Mouse (Mus musculus): ENCODE results near the gene Wwc1. TPM values are rescaled to one million over a fixed set of nuclear protein-coding genes. Genes with fewer than 3 reads are reported as not detected.

Gene Wwc1
- total RNA-seq (2014; fragmentation: Nextera tagmentation) (not detected in 2 replicates), total RNA-seq (2017) (not detected in 2 replicates)

DNA sequence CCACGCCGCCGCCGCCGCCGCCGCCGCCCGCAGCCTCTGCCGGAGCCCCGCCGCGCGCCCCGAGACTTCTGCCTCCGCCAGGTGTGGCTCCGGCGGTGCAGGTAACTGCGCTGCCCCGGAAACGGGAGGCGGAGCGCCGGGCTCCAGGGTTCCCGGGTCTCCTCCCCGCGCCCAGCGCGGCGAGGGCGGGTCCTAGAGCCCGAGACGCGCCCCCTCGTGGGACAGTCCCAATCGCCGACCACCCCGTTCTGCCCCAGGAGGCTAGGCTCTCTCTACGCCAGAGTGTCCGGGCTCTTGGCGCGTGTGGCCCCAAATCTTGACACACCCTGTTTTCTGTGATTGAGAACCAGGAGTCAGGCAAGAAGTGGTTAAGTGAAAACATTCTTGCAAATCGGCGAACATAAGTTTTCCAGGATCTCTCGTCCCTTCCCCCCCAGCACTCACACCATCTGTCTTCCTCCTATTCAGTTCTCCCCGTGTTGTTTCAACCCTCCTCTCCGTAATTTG is at the start of gene Wwc1:
TSS of gene Wwc1 (minus strand) at position 117 of the 507 bp plus-strand sequence.
- ATAC-seq (replicated peaks; ENCODE audit: low FRiP score, low TSS enrichment, poor library complexity, severe bottlenecking) = no peak

DNA sequence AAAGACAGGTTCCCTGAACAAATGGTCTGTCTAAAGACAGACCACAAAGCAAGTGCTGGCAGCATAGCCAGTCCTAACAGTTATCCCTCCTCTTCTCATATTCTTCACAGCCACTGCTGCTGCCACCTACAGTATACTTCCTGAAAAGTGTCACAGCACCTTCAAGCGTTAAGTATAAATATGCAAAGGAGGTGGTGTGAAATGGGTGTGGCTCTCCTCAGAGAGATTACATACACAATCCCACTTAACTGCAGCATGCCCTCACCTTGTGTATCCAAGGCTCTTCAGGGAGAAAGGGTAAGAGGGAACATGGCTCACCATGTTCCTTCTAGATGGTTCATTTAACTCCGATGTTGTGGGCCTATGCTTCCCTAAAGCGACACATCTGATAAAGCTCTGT is 39.7 kb upstream of the Wwc1 start:
- no peak for ATAC-seq (replicated peaks; ENCODE audit: low FRiP score, low TSS enrichment, poor library complexity, severe bottlenecking)

DNA sequence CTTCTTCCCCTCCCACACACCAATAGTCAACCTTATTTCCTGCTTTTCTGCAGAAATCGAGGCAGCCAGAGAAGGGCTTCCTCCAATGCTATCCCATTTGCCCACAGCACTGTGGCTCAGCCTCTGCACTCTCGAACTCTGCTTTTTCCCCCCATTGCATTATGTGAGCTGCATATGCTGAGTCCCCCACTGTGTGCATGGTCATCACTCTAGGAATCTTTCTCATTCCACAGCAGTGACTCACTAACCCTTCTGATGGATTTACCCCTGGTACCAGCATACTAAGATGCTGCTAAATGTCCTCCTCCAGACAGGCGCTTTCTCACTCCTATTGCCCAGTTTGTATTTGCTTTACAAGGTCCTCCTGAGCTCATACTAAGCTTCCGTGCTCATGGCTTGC is 32.9 kb upstream of the Wwc1 start:
- ATAC-seq (replicated peaks; ENCODE audit: low FRiP score, low TSS enrichment, poor library complexity, severe bottlenecking) = no peak

DNA sequence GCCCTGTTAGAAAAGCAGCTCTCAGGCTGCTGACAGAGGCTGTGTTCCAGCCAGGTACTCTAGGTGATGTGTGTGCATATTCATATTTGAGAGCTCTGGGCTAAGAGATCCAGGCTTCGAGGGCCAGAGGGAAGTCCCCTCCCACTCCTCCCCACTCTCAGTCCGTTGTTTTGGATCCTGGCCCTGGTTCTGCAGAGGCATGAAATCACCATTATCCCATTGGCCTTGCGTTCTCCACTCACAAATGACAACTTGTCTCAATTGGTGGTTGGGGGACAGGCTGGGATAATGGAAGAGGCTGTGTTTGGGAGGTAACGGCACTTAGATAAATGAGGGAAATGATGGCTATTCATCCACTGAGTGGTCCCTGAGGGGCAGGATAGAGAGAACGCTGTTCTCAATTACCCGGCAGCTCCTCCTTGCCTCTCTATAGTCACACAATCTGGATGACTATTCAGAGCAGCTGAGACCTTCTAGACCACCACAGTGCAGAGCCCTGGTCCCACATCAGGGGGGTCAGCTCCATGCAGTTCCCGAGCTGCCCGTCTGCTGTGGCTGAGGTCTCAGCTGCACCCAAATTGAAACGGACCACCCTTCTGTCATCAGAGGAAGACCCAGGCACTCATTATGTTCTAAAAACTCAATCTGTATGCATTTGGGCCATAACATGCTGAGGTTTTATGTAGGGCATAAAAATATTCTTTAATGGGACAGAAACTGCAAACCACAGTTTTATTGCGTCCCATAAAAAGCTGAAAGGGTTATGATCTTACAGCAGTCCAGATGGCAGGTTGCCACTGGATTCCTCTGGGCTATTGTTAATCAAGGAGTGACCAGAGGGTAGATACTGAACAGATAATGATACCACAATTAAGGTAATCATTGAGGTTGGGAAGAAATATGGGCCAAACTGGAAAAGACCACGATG is 29.2 kb upstream of the Wwc1 start:
- ATAC-seq (replicated peaks; ENCODE audit: low FRiP score, low TSS enrichment, poor library complexity, severe bottlenecking) = no peak

DNA sequence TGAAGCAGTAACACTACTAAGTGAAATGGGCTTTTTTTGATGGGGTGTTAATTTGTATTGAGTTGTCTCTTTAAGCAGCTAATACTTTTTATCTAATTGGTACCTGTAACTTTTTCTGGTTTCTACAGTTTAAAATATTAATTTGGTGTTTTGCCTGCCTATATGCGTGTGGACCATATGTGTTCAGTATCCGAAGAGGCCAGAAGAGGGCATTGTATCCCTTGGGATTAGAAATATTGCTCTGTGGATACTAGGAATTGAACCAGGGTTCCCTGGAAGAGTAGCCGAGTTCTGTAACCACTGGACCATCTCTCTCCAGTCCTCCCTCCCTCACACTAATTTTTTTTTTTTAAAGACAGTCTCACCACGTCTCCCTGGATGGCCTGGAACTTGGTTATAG is 22.6 kb upstream of the Wwc1 start:
- ATAC-seq (replicated peaks; ENCODE audit: low FRiP score, low TSS enrichment, poor library complexity, severe bottlenecking) = no peak

DNA sequence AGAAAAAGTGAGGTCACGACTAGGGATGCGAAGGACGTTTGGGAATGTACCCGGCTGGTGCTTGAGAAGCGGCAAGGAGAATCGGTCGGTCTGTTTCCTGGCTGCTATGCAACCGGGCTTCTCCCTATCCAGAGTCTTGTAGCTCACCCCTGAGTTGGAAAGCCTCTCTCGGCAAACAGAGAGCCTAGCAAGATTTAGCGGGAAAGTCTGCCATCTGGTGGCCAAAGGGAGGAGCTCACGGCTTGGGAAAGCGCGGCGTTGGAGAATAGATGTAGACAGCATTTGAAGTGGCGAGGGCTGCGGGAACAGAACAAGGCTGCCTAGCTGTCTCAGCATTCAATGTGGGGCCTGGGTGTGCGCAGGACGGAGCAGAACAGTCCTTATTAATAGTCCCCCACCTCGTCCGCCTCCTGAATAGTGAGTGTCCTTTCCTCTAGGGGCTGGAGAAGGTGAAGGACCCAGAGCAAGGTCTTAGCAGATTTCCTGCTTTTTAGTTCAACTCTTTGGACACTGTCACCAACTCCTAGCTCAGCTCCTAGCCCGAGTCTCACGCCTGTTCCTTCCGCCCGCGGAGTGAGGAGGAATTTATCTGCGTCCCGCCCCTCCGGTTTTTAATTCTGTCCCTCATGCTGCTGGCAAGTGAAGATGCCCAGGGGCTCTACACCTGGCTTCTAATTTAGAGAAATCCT is 21.1 kb upstream of the Wwc1 start:
- peak; percentile 90 for ATAC-seq (replicated peaks; ENCODE audit: low FRiP score, low TSS enrichment, poor library complexity, severe bottlenecking)

DNA sequence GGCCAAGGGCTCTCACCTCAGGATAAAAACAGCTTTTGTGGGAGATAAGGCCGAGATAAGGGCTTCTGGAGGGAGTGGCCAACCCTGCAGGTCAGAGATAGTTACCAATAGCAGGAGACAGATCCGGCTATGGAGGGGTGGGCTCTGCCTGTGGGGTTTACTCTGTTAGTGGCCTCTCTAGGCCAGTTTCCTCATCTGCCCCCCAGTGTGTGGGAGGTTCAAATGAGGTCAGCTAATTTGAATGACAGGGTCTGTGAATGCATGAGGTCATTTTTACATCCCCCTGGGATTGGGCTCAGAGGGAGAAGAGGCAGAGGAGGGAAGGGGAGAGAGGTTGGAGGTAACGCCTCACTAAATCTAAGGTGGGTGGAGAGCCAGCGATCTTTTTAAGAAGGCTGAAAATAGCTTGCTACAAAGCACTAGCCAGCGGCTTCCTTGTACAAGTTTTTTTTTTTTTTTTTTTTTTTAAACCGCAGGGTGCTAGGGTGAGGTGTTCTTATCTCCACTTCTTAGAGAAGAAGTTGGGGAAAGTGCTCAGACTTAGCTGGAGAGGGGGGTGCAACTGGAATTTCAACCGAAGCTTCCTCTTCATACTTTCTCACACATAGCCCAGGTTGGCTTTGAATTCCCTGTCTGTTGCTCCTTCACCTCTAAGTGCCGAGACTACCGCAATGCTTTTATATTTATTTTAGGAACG is 20.4 kb upstream of the Wwc1 start:
- peak; percentile 28; the same call in 1 of the 2 replicates for ATAC-seq (replicated peaks; ENCODE audit: low FRiP score, low TSS enrichment, poor library complexity, severe bottlenecking)

DNA sequence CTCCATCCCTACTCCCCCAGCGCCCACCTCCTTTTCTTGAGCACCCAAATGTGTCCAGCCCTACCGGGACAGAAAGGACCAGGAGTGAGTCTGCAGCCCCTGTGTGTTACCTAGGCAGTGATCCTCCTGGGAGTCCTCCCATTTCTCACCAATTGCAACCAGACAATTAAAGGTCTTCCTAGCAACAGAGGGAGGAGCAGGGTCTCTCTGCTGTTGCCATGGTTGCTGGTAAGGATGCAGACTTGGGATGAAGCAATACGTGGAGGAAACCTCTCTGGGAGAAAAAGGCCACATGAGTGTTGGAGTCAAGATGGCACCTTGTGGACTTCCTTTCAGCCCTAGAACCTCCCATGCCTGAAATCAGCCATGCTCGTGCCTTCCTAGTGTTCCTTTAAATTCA is 19.7 kb upstream of the Wwc1 start:
- no peak for ATAC-seq (replicated peaks; ENCODE audit: low FRiP score, low TSS enrichment, poor library complexity, severe bottlenecking)

DNA sequence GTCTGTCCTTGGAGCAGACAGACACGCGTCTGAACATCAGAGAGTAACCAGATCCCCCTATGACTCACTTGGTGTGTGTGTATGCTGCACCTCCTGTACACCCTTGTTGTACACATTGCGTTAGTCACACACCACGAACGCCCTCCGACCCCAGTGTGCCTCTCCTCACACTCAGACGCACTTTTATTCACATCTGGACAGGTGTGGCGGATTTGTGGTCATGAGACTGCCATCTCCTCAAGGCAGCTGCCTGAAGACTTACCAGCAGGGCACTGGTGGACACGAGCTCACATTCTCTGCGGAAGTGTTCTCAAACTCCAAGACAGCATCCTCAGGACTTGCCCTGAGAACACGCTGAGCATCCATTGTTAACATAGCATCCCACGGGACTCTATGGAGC is 17.7 kb upstream of the Wwc1 start:
- ATAC-seq (replicated peaks; ENCODE audit: low FRiP score, low TSS enrichment, poor library complexity, severe bottlenecking) = no peak

DNA sequence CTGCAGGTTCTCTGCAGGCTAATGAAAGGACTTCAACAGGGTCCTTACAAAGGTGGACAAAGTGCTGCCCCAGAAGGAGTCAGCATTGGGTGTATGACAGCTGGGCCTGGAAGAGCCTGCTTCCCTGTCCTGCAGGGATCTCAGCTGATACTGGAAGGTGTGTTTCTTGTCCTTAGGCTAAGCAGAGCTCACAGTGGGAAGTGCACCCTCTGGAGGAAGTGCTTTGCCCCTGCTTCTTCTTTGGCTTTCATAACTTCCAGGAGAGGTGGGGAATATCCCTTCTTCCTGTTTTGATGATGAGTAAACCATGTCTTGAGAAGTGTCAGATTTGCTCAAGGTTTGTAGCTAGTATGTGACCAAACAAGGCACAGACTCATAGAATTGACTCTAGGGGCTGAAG is 15.0 kb upstream of the Wwc1 start:
- no peak for ATAC-seq (replicated peaks; ENCODE audit: low FRiP score, low TSS enrichment, poor library complexity, severe bottlenecking)

DNA sequence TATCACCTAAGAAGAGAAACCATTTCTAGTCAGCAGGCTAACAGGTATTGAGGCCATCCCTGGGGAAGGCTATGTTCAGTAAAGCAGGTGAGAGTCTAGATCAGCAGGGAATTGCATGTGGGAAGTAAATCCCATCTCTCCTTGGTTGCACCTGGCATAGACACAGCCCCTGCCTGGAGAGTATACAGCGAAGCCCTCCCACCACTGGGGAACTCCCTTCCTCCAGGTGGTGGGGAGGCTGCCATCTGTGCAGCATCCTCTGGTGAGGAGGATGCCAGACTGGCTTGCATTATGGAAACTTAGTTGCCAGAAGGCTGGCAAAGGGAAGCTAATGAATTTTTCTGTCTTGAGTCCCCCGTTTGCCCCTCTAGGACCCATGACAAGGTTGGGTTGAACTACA is 11.5 kb upstream of the Wwc1 start:
- no peak for ATAC-seq (replicated peaks; ENCODE audit: low FRiP score, low TSS enrichment, poor library complexity, severe bottlenecking)

DNA sequence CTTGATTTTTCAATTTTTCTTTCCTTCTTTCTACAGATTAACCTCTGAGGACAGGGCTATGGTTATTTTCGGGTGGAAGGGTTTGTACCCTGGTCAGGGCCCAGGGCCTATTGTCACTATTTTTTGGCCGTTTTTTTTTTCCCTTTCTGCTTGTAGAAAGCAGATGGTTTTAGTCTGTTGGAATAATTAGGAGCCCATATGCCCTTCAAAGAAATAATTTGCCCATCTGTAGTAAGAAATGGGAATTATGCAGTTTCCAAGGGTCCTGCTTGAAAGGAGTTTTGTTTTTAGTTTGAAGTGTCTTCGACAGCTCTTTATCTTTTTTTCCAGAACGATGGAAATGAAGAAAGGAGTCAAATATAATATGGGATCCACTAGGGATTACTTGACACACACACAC is 9.6 kb upstream of the Wwc1 start:
- no peak for ATAC-seq (replicated peaks; ENCODE audit: low FRiP score, low TSS enrichment, poor library complexity, severe bottlenecking)

DNA sequence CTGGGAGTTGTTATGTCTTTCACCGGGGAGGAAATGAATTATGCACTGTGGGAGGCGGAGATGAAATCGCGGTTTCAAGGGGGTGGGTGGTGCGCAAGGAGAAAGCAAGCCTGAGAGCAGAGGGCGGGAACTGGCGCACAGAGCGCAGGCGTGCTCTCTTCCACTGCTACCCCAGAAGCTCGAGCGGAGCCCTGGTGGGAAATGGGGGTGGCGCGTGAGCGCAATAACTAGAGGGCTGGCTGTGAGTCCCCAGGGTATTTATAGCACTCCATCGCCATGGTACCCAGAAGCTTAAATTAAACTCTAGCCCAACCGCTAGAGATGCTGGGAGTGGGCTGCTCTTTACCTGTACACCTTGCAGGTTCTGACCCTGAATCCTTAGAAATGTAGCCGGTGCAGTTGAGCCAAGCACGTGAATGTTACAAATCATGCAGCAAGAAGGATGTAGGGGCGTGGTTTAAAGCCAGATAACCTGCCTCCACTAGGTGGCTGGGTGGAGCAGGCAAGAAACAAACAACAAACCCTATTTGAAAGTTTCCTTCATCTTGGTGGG is 5.6 kb upstream of the Wwc1 start:
- no peak for ATAC-seq (replicated peaks; ENCODE audit: low FRiP score, low TSS enrichment, poor library complexity, severe bottlenecking)

DNA sequence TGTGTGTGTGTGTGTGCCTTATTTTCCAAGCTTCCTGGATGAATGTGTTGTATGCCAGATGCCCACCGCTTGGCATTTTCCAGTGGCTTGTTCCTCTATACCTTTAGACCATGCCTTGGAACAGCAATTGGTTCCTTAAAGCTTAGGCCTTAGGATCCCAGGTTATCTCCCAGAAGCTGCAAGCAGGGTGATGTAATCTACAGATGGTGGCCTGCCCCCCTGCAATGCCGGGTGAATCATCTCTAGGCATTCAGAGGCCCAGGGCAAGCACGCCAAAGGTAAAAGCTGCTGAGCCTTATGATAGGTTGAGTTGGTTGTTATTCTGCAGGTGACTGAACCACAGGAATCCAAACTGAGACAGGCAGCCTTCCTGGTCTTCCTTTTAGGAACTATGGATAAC is 2.4 kb upstream of the Wwc1 start:
- ATAC-seq (replicated peaks; ENCODE audit: low FRiP score, low TSS enrichment, poor library complexity, severe bottlenecking) = no peak

DNA sequence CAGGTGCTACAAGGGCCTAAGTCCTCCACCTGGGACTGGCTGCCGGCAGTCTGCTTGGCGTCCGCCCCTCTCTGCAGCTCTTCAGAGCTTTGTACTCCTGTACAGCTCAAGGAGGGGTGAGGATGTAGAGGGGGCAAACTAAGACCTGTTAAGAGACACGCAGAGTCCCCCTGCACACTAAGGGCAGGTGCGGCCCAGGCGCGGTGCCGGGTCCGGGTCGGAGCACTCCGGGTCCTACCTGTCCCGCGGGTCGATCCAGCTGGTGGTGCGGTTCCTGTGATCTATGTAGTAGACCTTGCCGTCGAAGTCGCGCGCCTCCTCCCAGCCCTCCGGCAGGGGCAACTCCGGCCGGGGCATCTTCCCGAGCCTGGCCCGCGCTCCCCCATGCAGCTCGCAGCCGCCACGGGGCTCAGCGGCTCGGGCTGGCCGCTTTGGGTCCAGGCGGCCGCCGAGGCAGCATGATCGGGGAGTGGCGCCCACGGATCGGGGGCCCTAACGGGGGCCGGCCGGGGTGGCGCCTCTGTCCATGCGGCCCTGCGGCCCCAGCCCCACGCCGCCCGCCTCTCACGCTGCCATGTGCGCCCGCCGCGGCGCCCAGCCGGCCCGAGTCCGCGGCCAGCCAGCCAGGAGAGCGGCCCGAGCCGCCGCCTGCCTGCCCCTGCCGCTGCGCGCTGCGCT is 455 bp downstream of the Wwc1 start:
- no peak for ATAC-seq (replicated peaks; ENCODE audit: low FRiP score, low TSS enrichment, poor library complexity, severe bottlenecking)

DNA sequence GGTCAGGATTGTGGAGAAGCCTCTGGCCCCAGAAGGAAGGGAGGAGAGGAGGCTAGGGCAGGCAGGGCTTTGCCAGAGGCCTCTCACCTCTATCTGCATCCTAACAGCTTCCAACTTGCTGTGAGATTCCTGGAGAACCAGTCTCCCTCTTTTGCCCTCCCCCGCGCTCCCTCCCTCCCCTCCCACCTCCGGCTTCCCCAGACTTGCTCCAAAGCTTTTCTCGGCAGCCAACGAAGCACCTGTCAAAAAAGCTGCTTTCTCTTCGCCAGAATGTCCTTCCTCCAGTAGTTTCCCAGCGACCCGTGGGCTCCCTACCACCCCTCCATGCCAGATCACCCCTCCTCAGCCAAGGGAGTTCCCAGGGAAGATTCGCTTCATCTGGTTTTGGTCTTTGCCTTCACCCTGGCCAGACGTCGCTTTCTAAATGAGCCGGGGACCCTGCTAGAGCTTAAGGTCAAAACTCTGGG is 1.0 kb downstream of the Wwc1 start:
- ATAC-seq (replicated peaks; ENCODE audit: low FRiP score, low TSS enrichment, poor library complexity, severe bottlenecking) = no peak

DNA sequence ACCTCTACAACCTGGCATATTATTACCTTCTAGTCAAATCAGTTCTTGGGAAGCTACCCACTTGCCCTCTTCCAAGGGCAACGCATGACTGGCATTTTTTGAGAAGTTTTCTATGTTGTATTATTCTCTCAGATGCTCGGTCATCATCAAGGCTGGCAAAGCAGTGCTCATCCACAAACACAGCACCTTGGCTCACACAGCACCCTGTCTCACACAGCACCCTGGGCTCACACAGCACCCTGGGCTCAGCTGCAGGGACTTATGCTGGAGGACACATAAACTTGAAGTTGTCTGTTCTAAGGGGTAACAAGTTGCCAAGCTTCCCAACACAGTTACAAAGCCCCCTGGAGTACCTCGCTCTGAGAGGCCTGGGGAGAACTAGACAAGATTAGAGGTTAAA is 2.5 kb downstream of the Wwc1 start:
- ATAC-seq (replicated peaks; ENCODE audit: low FRiP score, low TSS enrichment, poor library complexity, severe bottlenecking) = no peak

DNA sequence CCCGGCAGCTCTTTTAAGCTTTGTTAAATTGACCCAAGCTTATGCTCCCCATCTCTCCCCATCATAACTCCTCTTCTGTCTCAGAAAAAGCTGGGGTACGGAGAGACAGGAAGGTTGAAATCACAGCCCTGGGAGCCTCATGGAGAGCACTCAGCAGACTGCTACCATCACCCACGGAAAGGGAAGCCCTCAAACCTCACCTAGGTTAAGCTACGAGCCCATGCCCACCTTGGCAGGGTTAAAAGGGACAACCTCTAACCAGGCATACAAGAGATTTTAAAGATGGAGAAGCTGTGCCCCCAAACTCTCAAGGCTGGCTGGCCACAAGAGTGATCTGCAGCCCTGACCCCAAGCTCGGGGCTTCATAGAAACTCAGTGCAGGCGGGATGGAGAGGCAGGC is 3.2 kb downstream of the Wwc1 start:
- no peak for ATAC-seq (replicated peaks; ENCODE audit: low FRiP score, low TSS enrichment, poor library complexity, severe bottlenecking)

DNA sequence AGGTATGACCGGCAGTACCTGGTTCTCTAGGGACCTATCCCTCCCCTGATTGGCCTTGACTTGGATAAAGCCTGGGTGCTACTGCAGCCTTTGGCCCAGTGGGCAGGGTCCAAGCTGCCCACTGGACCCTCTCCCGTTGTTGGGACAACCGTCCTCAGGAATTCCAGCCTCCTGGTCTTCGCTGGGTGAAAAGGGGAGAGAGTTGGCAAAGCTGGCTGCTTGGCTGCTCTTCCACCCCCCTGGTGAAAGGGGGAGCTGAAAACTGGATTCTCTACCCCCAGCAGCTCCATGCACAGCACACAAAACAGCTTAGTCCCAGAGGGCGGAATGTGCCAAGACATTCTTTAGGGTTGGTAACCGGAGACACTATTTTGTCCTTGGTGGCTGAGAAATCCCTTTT is 3.8 kb downstream of the Wwc1 start:
- ATAC-seq (replicated peaks; ENCODE audit: low FRiP score, low TSS enrichment, poor library complexity, severe bottlenecking) = no peak
